Mouse (Mus musculus): ENCODE measurements around the gene Tenm4.

Gene Tenm4

DNA sequence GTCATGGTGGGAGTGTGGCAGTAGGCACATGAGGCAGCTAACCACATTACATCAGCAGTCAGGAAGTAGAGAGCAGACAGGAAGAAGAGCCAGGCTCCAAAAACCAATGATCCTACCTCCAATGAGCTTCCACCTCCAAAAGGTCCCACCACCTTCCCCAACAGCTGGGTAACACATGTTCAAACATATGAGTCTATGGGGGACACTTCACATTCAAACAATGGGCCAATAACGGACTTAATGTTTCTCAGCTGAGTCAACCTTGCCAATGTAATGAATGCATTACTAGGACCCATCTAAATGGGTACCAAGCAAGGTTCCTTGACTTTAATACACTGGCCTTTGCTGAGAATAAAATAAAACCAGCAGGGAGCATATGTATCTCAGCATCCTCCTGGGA lies 635.5 kb downstream of the Tenm4 start:
- DNase-seq (ENCODE audit: low read depth, low spot score), result no peak

DNA sequence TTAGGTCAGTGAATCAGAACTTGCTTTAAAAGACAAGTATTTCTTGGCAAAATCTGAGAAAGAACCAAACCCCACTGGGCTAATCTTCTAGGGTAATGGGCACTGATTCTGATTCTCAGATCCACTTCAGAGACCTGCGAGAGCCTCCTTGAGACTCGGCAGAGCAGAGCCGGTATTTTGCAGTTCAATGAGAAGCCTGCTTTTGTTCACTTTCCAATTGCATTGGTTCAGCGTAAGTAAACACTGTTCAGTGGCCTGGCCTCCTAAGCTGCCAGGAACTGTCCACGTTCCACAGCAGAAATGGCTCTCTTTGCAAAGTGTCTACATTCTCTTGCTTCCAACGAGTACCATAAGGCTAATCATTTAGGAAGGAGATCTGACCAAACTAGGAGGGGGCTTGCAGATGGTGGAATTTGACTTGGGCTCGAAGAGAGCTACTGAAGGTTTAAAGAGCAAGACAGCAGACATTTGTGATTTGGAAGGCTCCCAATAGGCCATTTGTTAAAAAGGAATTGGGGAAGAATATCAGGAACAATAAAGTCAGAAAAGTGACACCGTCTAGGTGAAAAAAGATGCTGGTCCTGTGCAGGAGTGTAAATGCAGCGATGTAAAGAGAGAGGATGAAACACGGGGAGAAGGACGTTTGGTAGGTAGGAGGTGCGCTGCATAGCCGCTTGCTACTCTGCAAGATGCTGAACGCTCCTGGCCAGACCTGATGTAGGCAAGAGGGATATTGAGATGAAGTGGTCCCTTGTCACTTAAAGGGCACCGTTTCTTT lies 636.4 kb downstream of the Tenm4 start:
- no peak for DNase-seq (ENCODE audit: low read depth, low spot score)

DNA sequence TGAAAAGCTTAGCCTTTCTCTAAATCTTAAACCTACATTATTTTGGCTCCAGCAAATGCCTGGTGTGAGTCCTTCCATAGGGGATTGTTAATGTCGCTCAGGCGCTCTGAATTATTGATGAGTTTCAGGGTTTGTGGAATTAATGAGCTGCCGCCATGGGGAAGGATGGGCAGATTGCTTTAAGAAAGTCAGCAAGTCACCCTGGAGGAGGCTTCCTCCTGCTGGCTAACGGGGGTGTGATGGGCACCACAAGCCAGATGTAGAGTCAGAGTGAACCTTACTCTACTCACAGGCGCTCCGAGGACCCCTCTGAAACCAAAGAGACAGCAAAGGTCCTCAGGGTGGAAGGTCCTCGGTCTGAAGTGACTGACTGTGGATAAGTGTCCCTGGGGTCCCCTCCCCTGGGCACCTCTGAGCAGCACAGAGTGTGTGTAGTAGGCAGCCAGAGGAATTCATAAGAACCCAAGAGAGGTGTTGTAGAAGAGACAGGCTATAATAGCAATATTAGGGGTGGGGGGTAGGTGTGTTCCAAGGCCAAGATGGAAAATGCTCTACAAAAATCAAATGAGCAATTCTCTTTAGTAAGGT lies 637.1 kb downstream of the Tenm4 start:
- DNase-seq (ENCODE audit: low read depth, low spot score), result no peak

DNA sequence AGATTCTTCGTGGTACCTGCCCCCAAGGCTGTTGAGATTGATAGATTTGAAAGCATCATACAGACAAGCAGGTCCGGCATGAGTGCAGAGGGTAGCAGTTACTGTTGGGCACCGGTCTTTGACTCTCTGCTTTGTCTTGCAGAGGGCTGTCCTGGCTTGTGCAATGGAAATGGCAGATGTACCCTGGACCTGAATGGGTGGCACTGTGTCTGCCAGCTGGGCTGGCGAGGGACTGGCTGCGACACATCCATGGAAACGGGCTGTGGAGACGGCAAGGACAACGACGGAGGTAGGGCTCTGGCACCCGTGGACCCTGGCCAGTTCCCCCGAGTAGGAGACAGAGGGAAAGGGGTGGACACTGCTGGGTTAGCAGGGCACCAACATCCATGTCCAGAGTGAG lies 640.6 kb downstream of the Tenm4 start:
- DNase-seq (ENCODE audit: low read depth, low spot score), result no peak

DNA sequence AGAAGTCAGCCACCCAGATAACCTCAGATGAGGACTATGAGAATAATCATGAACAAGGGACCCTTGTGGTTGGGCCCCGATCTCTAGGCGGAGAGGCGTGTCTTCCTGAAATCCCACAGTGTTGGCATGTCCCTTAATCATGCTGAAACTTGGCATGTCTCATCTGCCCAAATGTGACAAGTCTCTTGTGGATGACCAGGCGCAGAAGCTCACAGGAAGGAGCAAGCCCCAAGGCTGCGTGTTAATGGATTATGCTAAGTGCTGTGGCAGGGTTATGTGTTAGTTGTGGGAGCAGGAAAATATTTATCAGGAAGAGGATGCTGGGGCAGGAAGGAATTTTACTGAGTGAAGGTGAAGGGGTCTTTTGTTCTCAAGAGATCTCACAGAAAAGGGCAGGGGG lies 642.0 kb downstream of the Tenm4 start:
- DNase-seq (ENCODE audit: low read depth, low spot score), result no peak

DNA sequence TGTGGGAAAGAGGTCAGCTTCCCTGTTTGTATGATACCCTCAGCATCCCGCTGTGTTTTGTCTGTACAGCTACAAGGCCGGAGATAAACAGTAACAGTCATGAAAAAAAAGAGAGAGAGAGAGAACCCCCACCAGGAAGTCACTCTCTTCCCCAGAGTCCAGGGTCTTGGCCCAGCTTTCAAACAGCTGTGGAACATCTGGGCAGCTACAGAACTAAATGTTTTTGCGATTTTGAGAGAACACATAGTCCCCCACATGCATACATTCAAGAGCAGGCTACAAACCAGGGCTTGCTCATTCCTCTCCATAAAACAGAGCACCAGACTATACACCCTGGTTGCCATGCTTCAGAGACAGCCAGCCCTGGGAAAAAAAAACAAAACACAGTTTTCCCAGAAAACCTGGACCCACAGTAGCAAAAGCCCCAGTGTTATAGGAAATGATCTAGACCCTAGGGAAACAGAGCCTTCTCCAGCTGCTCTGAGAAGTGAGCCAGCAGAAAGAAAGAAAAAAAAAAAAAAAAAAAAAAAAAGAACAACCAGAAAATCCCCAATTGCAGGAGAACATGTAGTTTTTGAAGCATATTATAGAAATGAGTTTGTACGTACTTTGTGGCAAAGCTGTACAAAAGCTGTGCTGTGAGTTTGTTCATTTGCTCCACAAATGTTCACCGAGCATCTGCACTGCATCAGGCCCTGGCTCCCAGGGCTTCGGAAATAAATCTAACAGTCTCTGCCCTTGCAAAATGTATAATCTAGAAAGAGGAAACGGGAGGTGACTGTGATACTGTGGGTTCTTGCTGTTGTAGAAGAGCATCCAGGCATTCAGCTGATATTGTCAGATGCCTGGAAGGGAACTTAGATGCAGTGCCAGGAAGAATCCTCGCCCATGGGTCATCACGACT lies 642.7 kb downstream of the Tenm4 start:
- no peak for DNase-seq (ENCODE audit: low read depth, low spot score)

DNA sequence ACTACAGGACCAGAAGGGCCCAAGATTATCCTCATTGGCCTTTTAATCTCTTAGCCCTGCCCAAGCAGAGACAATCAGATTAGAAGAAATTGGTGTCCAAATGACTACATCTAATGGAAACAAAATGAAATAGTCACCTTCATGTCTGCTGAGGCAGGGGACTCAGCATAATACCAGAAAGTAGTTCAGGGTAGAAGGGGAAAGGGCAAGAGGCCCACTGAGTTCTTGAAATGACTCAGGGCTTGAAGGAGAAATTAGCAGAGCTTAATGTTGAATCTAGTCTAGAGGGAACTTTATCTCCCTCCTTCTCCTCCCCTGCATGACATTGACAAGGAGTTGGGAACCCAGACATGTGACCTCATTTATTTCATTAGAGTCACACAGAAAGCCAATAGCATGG lies 643.5 kb downstream of the Tenm4 start:
- no peak for DNase-seq (ENCODE audit: low read depth, low spot score)

DNA sequence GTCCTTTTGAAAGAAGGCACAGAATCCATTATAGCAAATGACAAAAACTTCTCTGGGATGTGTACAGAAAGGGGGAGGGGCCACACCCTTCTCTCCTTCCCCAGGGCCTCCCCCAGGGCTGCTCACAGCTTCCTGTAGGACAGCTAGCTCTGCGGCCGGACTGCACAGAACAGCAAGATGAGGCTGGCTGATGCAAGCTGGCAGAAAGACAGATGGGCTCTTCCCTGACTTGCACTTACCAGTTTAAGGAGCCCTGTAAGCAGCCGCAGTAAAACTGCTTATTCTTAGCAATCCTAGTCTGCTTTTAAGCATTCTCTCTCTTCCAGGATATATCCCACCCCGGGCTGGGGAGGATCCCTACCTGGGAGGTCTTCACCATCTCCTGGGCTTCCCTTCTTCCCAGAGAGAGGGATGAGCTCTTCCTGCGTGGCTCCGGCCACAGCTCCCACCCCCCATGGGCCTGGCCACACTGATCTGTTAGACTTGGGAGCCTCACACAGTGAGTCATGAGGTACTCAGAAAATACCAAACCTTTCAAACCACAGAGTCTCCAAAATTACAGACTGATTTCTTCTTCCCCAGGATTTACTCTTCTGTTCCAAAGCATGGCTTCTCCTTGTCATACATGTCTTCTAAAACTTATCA lies 646.1 kb downstream of the Tenm4 start:
- DNase-seq (ENCODE audit: low read depth, low spot score), result peak; percentile 95

DNA sequence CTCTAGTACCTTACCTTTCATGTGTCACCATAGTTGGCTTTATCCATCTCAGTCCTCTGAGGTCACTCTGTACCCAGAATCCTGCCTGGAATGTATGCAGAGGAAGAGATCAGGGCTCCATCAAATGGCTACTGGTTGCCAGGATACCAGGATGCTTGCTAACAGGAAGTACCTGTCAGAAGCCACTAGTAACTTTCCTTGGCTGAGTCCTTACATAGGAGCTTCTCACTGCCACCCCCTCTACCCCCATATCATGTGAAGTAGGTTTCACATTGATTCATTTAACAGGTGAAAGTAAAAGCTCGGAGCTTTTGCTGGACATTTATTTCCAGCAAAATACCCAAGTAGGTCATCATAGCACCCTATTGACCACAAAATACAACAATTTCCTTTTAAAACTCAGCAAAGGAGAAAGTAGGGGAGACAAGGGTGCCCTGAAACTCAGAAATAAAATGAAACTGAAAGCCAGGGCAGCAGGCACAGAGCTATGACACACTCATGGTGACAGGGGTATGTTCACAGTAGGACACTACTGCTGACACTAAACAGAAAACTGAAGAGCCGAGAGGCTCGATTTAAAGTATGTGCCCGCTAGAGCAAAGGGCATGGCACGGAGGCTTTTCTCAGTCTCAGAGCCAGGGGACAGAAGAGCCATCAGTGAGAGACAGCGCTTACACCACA lies 647.3 kb downstream of the Tenm4 start:
- DNase-seq (ENCODE audit: low read depth, low spot score), result peak; percentile 46

DNA sequence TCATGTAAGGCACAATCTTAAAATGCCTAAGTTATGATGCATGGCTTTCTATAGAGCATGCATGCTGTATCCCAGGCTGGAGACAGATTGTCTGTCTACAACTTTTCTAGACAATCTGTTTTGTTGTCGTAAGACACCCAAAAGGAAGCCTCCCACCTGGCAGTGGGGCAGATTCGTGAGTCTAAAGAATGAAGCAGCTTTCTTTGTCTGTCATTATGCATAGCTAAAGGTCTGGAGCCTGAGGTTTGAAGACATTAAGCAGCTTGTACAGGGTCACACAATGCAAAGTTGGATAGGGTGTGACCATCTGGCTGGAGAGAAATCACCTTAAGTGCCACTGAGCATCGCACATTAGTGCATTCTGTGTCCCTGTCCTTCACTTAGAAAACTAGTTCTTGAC lies 648.5 kb downstream of the Tenm4 start:
- peak; percentile 20 for DNase-seq (ENCODE audit: low read depth, low spot score)

DNA sequence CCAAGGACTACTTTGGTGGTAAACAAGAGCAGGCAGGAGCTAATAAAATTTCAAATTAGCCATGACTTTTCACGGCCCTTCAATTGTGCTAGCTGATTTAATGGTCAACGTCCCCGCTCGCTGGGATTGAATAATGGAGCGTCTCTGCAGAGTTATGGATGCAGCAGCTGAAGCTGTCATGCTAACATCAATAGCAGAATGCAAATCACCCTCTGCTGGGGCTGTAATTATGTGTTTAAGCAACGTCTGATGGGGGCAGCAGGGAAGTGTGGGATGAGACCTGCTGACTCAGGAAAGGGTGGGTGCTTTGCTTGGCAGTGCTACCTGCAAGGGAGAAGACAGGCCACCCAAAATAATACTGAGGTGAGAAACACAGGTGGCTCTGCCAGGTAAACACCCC lies 649.3 kb downstream of the Tenm4 start:
- no peak for DNase-seq (ENCODE audit: low read depth, low spot score)

DNA sequence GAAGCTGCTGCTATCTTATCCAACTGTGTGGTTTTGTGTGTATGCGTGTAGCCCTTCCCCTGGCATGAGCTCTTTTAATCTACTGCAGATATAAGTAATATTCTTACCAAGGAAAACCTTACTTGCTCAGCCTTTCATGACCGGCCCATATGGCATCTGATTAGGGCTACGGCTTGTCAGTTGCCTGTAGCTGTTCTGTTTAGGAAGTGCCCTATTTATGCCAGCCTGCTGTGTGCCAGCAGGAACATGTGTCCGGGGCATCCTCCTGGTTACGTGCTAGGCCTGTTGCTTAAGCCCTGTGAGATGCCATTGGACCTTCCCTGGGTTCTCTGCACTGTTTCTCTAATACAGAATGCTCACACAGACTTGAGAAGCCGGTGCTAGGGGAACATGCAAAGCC lies 655.1 kb downstream of the Tenm4 start:
- DNase-seq (ENCODE audit: low read depth, low spot score), result no peak

DNA sequence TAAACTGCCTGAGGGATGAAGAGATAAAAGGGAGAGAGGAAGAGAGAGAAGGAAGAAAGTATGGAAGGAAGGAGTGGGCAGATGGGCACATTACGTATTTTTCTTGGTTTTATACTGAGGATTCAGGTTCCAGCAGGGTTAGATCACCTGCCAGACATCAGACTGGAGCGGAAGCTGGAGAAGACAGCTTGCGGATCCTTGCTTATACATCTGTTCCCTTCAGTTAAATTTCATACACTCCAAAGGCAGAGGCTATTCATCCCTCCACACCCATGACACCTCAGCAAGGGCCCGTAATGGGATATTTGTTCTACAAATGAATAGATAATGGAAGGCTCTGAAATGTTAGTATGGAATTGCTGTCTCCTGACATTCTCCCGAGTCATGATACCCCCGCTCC lies 655.6 kb downstream of the Tenm4 start:
- no peak for DNase-seq (ENCODE audit: low read depth, low spot score)

DNA sequence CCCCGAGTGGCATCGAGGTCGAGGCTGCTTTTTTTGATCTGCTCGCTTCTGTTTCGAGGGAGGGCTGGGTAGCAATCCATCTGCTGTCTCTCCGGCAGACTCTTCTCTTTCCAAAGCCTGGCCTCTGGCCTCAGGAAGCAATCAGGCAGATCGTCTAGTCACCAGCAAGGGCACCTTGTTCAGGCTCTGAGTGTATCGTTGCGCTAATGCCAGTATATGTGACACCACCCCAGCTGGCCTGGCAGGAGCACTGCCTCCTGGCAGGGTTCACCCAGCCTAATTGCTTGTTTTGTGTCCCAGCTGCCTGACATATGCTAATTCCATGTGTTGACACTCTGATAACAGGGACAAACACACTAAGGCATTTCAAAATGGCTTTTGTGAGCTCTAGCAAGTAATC lies 661.5 kb downstream of the Tenm4 start:
- DNase-seq (ENCODE audit: low read depth, low spot score), result no peak

DNA sequence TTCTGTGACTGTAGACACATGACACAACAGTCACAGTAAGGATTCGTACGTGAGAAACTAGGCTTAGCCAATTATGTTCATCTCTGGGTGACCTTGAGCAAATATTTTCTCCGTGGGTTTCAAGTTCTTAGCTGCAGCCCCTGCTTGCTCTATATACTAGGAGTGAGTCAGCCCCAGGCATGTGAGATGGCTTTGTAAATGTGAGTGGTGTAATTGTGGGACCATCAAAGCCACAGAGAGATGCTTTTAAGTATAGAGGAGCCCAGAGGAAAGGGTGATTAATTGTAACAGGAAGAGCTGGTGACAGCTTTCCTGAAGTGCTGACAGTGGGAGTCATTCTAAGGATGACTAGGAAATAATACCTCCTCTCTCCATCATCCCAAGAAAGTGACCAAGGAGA lies 662.0 kb downstream of the Tenm4 start:
- DNase-seq (ENCODE audit: low read depth, low spot score), result peak; percentile 63

DNA sequence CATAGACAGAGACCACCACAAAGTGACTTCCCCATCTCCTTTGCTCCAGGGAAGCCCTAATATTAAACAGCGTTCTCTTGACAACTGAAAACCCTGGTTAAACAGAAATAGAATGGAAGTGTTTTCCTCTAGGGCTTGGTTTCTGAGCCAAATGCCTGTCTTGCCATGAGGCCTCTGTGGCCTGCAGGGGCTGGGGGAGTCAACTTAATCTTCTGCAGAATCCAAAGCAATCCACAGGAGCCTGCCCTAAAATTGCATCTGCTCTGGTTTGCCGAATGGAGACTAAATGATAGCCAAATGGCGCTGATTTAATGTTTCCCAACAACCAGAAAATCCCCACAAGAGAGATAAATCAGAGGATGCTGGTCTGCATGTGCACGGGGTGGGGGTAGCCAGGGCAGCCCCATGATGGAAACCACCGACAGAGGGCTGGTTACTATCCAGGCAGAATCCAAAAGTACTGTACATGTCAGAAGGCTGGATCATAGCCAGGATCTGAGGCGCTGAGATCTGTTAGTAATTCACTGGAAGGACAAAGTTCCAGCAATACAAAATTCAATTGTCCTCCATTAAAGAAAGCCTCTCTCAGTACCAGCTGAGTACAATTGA lies 663.7 kb downstream of the Tenm4 start:
- peak; percentile 69 for DNase-seq (ENCODE audit: low read depth, low spot score)

DNA sequence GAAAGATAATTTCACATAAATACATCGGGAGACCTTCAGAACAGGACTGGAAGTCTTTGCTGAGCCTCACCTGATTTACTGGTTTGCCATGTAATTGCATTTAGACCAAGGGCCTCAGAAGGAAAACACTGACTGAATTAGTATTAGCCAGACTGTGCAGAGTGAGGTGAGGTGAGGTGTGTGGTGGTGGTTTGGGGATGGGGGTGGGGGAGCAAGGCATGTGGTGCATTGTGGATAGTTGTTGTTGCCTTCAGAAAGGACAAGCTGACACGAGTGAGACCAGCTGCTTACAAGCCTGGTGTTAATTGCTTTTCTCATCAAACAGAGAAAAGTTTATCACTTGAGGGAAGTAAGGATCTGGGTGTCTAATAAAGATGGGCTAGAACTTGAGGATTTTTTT lies 664.3 kb downstream of the Tenm4 start:
- DNase-seq (ENCODE audit: low read depth, low spot score), result no peak

DNA sequence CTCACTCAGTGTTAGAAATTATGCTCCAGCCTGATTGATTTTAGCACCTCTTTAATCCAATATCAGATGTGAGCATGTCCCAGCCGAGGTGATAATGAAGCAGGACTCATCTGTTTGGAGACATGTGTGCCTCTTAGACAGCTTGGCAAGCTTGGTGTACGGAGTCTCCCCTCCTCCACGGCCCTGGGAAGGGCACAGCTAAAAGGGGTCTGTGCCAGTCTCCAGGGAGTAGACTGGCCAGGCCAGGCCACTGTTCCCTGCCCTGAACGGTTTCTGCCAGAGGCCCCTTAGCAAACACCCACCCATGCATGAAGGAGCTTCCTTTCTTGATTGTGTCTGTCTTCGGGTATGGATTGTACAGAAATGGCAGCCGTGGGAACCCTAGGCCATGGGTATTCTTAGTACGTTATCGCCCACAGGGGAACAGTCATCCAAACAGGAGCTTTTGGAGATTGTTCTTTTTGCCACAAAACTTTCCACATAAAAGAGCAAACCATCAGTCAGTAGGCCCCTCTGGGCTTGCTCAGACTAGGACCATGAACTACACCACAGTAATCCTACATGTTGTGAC lies 667.3 kb downstream of the Tenm4 start:
- DNase-seq (ENCODE audit: low read depth, low spot score), result no peak

DNA sequence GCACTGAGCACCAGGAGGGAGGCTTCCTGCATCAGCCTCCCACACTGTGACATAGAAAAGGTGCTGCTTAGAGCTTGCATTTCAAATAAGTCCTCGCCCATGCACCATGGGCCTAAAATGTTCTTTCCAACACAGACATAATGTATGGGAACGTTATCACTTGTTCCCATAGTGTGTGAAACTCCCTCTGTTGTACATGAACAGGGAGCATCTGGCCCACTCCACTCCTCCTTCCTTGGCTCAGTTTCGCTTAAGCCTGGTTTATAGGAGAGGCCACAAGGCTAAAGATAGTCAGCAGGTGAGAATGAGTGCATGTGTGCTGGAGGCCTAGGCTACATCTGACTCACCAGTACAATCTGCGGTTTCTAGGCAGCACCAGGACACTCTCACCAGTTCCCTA lies 667.9 kb downstream of the Tenm4 start:
- DNase-seq (ENCODE audit: low read depth, low spot score), result no peak

DNA sequence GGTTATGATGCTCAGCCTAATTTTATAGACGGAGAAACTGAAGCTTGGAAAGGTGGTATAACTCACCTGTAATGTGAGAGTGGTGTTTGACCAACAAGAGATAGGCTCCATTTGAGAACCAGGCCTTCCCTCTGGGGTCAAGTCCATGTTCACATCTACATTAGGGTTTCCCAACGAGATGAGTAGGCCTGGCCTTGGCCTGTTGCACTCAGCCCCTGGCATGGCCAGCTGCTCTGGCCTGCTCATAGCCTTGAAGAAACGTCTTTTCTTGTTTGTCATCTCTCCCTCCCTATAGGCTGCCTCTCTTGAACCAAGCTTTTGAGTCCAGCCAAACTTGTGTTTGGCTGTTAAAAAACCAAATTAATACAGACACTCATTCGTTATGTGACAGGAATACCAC lies 668.5 kb downstream of the Tenm4 start:
- DNase-seq (ENCODE audit: low read depth, low spot score), result no peak
